Mouse (Mus musculus) myocyte (in vitro differentiated cells): Measurements from ENCODE around the gene Sart1. TPM values are rescaled to one million over a fixed set of nuclear protein-coding genes. Genes with fewer than 3 reads are reported as not detected.
A peak's percentile ranks its signal among the peaks of the same experiment; 100 is the strongest.

ENCODE experiments used
- H3K27me3 ChIP-seq: one replicate; pipeline ENCODE4 v1.6.1; 2011; ENCODE audit not compliant: control insufficient read depth, insufficient read depth, insufficient read length
- H3K36me3 ChIP-seq: one replicate; pipeline ENCODE4 v1.6.1; 2011; ENCODE audit not compliant: control insufficient read depth, insufficient read depth
- H3K4me2 ChIP-seq: one replicate; pipeline ENCODE4 v1.6.1; 2011; ENCODE audit warnings: low read depth, control low read depth
- H3K4me3 ChIP-seq: one replicate; pipeline ENCODE4 v1.5.1; 2011; ENCODE audit warnings: mild to moderate bottlenecking, control low read depth, moderate library complexity
- H3K79me2 ChIP-seq: one replicate; pipeline ENCODE4 v1.6.1; 2011; ENCODE audit not compliant: control insufficient read depth, insufficient read depth
- H3ac ChIP-seq: one replicate; pipeline ENCODE4 v1.6.1; 2011; ENCODE audit not compliant: control insufficient read depth, insufficient read length
- CEBPB ChIP-seq: IDR thresholded peaks from 2 replicates; pipeline ENCODE4 v1.6.1; 2011; ENCODE audit warnings: mild to moderate bottlenecking, moderate library complexity; ENCODE audit not compliant: poor library complexity, insufficient read depth, severe bottlenecking
- E2F4 ChIP-seq: IDR thresholded peaks from one replicate; pipeline ENCODE4 v1.6.1; 2011; ENCODE audit warnings: mild to moderate bottlenecking, control low read depth, moderate library complexity; ENCODE audit not compliant: insufficient read depth
- MAX ChIP-seq: IDR thresholded peaks from one replicate; pipeline ENCODE4 v1.6.1; 2011; ENCODE audit warnings: low read depth, mild to moderate bottlenecking, control low read depth
- MYOD1 ChIP-seq, 3 experiments: IDR thresholded peaks; one replicate each; pipeline ENCODE4 v1.6.1; 2011; ENCODE audit warnings: control low read depth in 2 of 3, low read depth in 2 of 3, mild to moderate bottlenecking in 2 of 3, moderate library complexity in 1 of 3; ENCODE audit not compliant: insufficient read length in 2 of 3, control insufficient read depth in 1 of 3
- MYOG ChIP-seq, 3 experiments: IDR thresholded peaks; one replicate each; pipeline ENCODE4 v1.6.1; 2011; ENCODE audit warnings: control low read depth in 2 of 3, low read depth in 2 of 3, mild to moderate bottlenecking in 2 of 3; ENCODE audit not compliant: insufficient read length in 2 of 3, control insufficient read depth in 1 of 3, insufficient read depth in 1 of 3
- POLR2A ChIP-seq: IDR thresholded peaks from one replicate; pipeline ENCODE4 v1.6.1; 2011; ENCODE audit warnings: low read depth, mild to moderate bottlenecking, control low read depth, moderate library complexity; ENCODE audit not compliant: insufficient read length
- POLR2AphosphoS2 ChIP-seq: IDR thresholded peaks from one replicate; pipeline ENCODE4 v1.6.1; 2011; ENCODE audit warnings: low read depth, control low read depth; ENCODE audit not compliant: insufficient read length
- REST ChIP-seq: IDR thresholded peaks from one replicate; pipeline ENCODE4 v1.6.1; 2011; ENCODE audit warnings: mild to moderate bottlenecking, control low read depth, moderate library complexity; ENCODE audit not compliant: insufficient read depth, insufficient read length
- SRF ChIP-seq: IDR thresholded peaks from one replicate; pipeline ENCODE4 v1.6.1; 2011; ENCODE audit warnings: low read depth; ENCODE audit not compliant: control insufficient read depth, insufficient read length
- TCF12 ChIP-seq: IDR thresholded peaks from one replicate; pipeline ENCODE4 v1.6.1; 2011; ENCODE audit warnings: mild to moderate bottlenecking, control low read depth; ENCODE audit not compliant: poor library complexity, insufficient read depth, severe bottlenecking
- TCF3 ChIP-seq: IDR thresholded peaks from one replicate; pipeline ENCODE4 v1.6.1; 2011; ENCODE audit warnings: low read depth, control low read depth; ENCODE audit not compliant: insufficient read length
- USF1 ChIP-seq: IDR thresholded peaks from one replicate; pipeline ENCODE4 v1.6.1; 2011; ENCODE audit warnings: low read depth, mild to moderate bottlenecking, control low read depth, moderate library complexity
- polyA plus RNA-seq: library from polyadenylated mRNA; unstranded; fragments of >200 nt; fragmentation: generic; extraction: Trizol; gene quantifications from one replicate; pipeline ENCODE4 v1.2.1, GENCODE M21; 2012; ENCODE audit warnings: missing spikeins

Gene Sart1
- polyA plus RNA-seq: 55.6 TPM

DNA sequence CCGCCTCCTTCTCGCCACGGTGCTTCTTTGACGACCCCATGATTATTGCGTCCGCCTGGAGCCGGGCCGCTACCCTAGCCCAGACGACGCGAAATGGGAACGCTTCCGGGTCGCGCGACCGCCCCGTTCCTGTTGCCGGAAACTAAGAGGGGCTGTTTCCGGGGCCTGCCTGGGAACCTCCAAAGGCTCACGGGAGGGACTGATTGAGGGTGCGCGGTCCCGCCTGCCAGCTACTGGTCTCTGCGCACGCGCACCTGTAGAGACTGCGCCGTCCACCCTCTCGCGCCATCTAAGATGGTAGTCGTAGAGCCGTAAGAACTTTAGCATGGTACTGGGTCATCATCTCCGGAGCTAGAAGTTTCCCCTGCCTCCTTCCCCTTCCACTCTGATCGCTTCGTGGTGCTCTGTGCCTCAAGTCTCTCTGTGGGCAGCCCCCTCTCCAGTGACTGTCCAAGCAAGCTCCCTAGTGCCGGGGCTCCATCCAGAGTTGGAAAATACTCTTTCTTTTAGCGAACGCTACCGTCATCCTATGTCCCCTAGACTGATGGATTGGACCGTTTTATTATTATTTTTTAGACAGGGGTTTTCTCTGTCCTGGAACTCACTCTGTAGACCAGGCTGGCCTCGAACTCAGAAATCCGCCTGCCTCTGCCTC is at the start of gene Sart1:
Sart1 (minus strand) TSS at position 116 of the 655 bp plus-strand sequence.
- Histone ChIP-seq H3ac (peak within 1 kb of the TSS; percentile 76), H3K4me2 (peak within 1 kb of the TSS; percentile 100), H3K79me2 (peaks cover 34% of the 10 kb centered on the region), H3K4me3 (peak within 1 kb of the TSS; percentile 90), H3K27me3 (no peaks in the 10 kb centered on the region), H3K36me3 (peaks cover 8% of the 10 kb centered on the region)
- TF ChIP-seq REST (no peak), POLR2AphosphoS2 (peak; percentile 85), TCF12 (no peak), MYOD1 (IDR thresholded peaks at IDR 0.05; ENCODE audit: control insufficient read depth in 1 of 3, insufficient read length in 2 of 3, low read depth in 2 of 3) (no peak), MAX (no peak), POLR2A (peak; percentile 89), SRF (peak; percentile 26), MYOG (IDR thresholded peaks at IDR 0.05; ENCODE audit: control insufficient read depth in 1 of 3, insufficient read depth in 1 of 3, insufficient read length in 2 of 3, low read depth in 2 of 3) (no peak), E2F4 (peak; percentile 15)

DNA sequence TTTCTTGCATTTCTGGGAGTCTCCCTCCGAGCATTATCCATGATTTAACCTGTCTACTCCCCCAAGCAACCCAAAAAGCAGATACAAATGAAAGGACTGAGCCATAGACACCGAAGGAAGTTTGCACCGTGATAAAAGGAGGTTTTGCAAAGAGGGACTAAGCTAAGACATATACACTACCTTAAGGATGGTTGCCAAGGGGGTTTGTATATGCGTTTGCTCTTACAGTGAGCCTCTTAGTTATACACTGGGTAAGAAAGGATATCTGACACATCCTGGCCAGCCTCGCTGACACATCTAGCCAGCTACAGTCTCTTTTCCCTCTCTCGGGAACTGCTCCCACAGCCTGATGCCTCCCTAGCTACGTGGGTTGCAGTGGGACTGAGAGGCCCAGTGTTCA is 45.4 kb upstream of the Sart1 start:
- Histone ChIP-seq H3K4me3 (peak overlapping the region; percentile 1), H3K36me3 (no peaks in the 10 kb centered on the region)
- TF ChIP-seq REST (no peak), TCF12 (no peak), SRF (no peak), E2F4 (no peak), USF1 (no peak), POLR2A (no peak), MYOD1 (IDR thresholded peaks at IDR 0.05; ENCODE audit: control insufficient read depth in 1 of 3, insufficient read length in 2 of 3, low read depth in 2 of 3) (no peak), TCF3 (no peak), MAX (no peak), CEBPB (no peak), POLR2AphosphoS2 (no peak), MYOG (IDR thresholded peaks at IDR 0.05; ENCODE audit: control insufficient read depth in 1 of 3, insufficient read depth in 1 of 3, insufficient read length in 2 of 3, low read depth in 2 of 3) (no peak)

DNA sequence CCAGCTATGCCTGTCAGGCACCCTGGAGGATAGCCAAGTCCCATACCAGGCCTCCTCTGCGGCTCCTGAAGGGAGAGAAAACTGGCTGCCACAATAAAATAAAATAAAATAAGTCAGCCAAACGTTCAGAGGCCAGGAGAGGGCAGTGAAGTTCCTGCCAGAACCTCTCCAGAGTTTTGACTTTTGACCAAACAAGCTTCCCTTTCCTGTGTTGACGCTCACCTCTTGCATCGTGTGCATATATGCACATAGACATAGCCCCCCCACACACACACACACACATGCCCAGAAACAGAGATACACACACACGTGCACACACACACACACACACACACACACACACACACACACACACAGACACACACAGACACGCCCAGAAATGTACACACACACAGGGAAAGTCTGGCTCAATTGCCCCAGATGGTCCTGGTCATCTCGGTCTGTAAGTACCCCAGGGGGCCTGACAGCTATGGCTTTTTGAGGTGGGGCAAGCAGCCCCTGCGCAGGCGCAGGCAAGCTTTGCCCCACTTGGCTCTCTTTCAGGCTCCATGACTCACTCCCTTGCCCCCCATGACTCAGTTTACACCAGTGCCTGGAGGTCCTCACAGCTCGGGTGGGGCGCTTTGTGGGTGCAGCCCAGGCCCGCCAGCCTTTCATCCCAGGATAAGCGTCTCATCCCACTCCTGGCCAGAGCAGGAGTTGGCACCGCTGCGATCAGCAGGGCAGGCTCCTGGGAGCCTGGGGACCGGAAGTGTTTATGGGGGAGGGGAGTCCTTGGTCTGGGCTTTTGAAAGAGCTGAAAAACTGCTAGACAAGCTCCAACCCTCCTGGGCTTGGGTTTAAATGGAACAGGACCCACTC is 44.7 kb upstream of the Sart1 start:
- no peaks in the 10 kb centered on the region for H3K27me3 ChIP-seq

More for the DNA sequence above, 45.4 kb upstream of the Sart1 start:
- no peaks in the 10 kb centered on the region for H3K79me2 ChIP-seq
- no peaks in the 10 kb centered on the region for H3K27me3 ChIP-seq
- no peak overlapping the region for H3ac ChIP-seq
- peak overlapping the region; percentile 88 for H3K4me2 ChIP-seq

DNA sequence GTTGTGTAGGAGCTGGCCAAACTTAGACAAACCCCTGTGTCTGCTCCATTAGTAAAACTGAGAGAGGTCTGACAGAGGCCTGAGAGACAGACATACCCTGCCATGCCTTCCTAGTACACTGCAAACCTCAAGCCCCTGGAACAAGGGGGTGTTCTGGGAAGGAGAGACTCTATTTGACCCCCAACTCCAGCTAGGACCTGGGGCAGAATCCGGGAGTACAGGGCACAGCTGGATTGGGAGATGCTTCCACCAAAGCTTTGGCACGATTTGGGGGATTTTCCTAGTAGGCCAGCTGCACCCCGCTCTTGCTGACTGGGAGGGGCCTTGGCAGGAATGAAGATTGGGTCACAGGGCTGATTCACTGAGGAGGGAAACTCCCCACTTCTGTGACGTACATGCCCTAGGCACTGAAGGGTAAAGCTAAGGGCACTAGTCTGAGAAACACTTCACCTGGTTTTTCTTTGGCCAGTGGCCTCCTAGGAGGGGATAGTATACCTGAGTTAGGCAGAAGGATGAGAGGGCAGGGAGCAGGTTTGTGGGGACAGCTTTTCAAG is 43.5 kb upstream of the Sart1 start:
- Histone ChIP-seq H3K36me3 (peaks cover 4% of the 10 kb centered on the region), H3K4me2 (peak overlapping the region; percentile 88), H3K4me3 (no peak overlapping the region), H3ac (no peak overlapping the region), H3K79me2 (no peaks in the 10 kb centered on the region), H3K27me3 (no peaks in the 10 kb centered on the region)
- TF ChIP-seq REST (no peak), TCF12 (no peak), USF1 (no peak), POLR2A (no peak), MAX (no peak), CEBPB (0 out of 2 replicates have a peak, but pooled peaks have one; percentile 47), SRF (no peak), TCF3 (no peak), MYOG (IDR thresholded peaks at IDR 0.05; ENCODE audit: control insufficient read depth in 1 of 3, insufficient read depth in 1 of 3, insufficient read length in 2 of 3, low read depth in 2 of 3) (peak in 1 of 3 experiments; percentile 17), MYOD1 (IDR thresholded peaks at IDR 0.05; ENCODE audit: control insufficient read depth in 1 of 3, insufficient read length in 2 of 3, low read depth in 2 of 3) (peak in 1 of 3 experiments; percentile 26), E2F4 (no peak), POLR2AphosphoS2 (no peak)

More for the DNA sequence above, 44.7 kb upstream of the Sart1 start:
- Histone ChIP-seq H3K4me3 (peak overlapping the region; percentile 1), H3K36me3 (no peaks in the 10 kb centered on the region), H3K79me2 (no peaks in the 10 kb centered on the region), H3ac (no peak overlapping the region), H3K4me2 (peak overlapping the region; percentile 88)
- TF ChIP-seq MAX: no peak
- peak in 1 of 3 experiments; percentile 5 for TF ChIP-seq MYOD1 (IDR thresholded peaks at IDR 0.05; ENCODE audit: control insufficient read depth in 1 of 3, insufficient read length in 2 of 3, low read depth in 2 of 3)
- TF ChIP-seq CEBPB: no peak
